Mouse (Mus musculus) testis, adult 2 months (tissue): ENCODE data around the gene Igsf21. TPM values are rescaled to one million over a fixed set of nuclear protein-coding genes. Genes with fewer than 3 reads are reported as not detected.

Source experiments
- H3K27ac ChIP-seq: fragments of 200-500 bp; 2 replicates; pipeline ENCODE4 v1.5.1; 2012; ENCODE audit warnings: low read depth, low read length; ENCODE audit not compliant: control insufficient read depth, insufficient read depth
- H3K27me3 ChIP-seq: fragments of 200-500 bp; 2 replicates; pipeline ENCODE4 v1.6.1; 2012; ENCODE audit warnings: mild to moderate bottlenecking, low read length, moderate library complexity; ENCODE audit not compliant: control insufficient read depth, insufficient read depth
- H3K36me3 ChIP-seq: fragments of 200-500 bp; 2 replicates; pipeline ENCODE4 v1.6.1; 2012; ENCODE audit warnings: mild to moderate bottlenecking, low read length; ENCODE audit not compliant: control insufficient read depth, insufficient read depth
- H3K4me1 ChIP-seq: fragments of 200-500 bp; 2 replicates; pipeline ENCODE4 v1.6.1; 2012; ENCODE audit warnings: low read length; ENCODE audit not compliant: control insufficient read depth, insufficient read depth
- H3K4me3 ChIP-seq: fragments of 200-500 bp; 2 replicates; pipeline ENCODE4 v1.5.1; 2012; ENCODE audit warnings: low read depth, mild to moderate bottlenecking, low read length, moderate library complexity, mixed read lengths; ENCODE audit not compliant: control insufficient read depth
- CTCF ChIP-seq: fragments of 200-500 bp; IDR thresholded peaks from 2 replicates; pipeline ENCODE4 v1.5.1; 2012; ENCODE audit warnings: low read depth, mild to moderate bottlenecking, inconsistent platforms, low read length, moderate library complexity; ENCODE audit not compliant: control insufficient read depth, insufficient read depth, insufficient replicate concordance
- POLR2A ChIP-seq: fragments of 200-500 bp; IDR thresholded peaks from 2 replicates; pipeline ENCODE4 v1.6.1; 2012; ENCODE audit warnings: low read depth, mild to moderate bottlenecking, inconsistent platforms, low read length, moderate library complexity; ENCODE audit not compliant: control insufficient read depth
- polyA plus RNA-seq: library from polyadenylated mRNA; depleted of rRNA; stranded (reverse); fragments of >200 nt; gene quantifications from 2 replicates; pipeline ENCODE4 v1.2.3, GENCODE M21; 2012

Igsf21 gene
- polyA plus RNA-seq, 1 experiment, result 0.41 TPM

GRCm38 (mm10) chr4:140122534-140122933 lies 124.0 kb downstream of the Igsf21 start:
- Histone ChIP-seq H3K27ac (no peak overlapping the region), H3K27me3 (no peaks in the 10 kb centered on the region), H3K36me3 (no peaks in the 10 kb centered on the region), H3K4me3 (no peak overlapping the region), H3K4me1 (no peaks in the 10 kb centered on the region)
- TF ChIP-seq CTCF, result no peak
- no peak for TF ChIP-seq POLR2A

GRCm38 (mm10) chr4:140117275-140117691 lies 129.3 kb downstream of the Igsf21 start:
- Histone ChIP-seq H3K36me3 (no peaks in the 10 kb centered on the region), H3K27ac (no peak overlapping the region), H3K4me3 (no peak overlapping the region), H3K4me1 (no peaks in the 10 kb centered on the region), H3K27me3 (no peaks in the 10 kb centered on the region)
- TF ChIP-seq POLR2A (no peak), CTCF (no peak)

- no peak overlapping the region for H3K4me3 ChIP-seq
- H3K27me3 ChIP-seq, result no peaks in the 10 kb centered on the region
- TF ChIP-seq POLR2A (no peak), CTCF (no peak)
- no peaks in the 10 kb centered on the region for H3K4me1 ChIP-seq
- no peak overlapping the region for H3K27ac ChIP-seq
- H3K36me3 ChIP-seq, result no peaks in the 10 kb centered on the region
Measured at GRCm38 (mm10) chr4:140115756-140116155, 130.8 kb downstream of the Igsf21 start.

GRCm38 (mm10) chr4:140115053-140115452 lies 131.5 kb downstream of the Igsf21 start:
- Histone ChIP-seq H3K27me3 (no peaks in the 10 kb centered on the region), H3K4me1 (no peaks in the 10 kb centered on the region), H3K36me3 (no peaks in the 10 kb centered on the region), H3K4me3 (no peak overlapping the region), H3K27ac (no peak overlapping the region)
- TF ChIP-seq POLR2A (no peak), CTCF (peak; percentile 54; the same call in 1 of the 2 replicates)

- no peaks in the 10 kb centered on the region for H3K36me3 ChIP-seq
- no peak overlapping the region for H3K27ac ChIP-seq
- H3K4me1 ChIP-seq, result peaks cover 2% of the 10 kb centered on the region; the same call in 1 of the 2 replicates
- H3K27me3 ChIP-seq, result no peaks in the 10 kb centered on the region
- TF ChIP-seq POLR2A (no peak), CTCF (no peak)
- H3K4me3 ChIP-seq, result no peak overlapping the region
Measured at GRCm38 (mm10) chr4:140113690-140114475, 132.7 kb downstream of the Igsf21 start.

GRCm38 (mm10) chr4:140109626-140109948 lies 137.0 kb downstream of the Igsf21 start:
- H3K4me1 ChIP-seq, result peaks cover 5% of the 10 kb centered on the region; the same call in 1 of the 2 replicates
- H3K36me3 ChIP-seq, result no peaks in the 10 kb centered on the region
- H3K27me3 ChIP-seq, result no peaks in the 10 kb centered on the region
- H3K27ac ChIP-seq, result no peak overlapping the region
- H3K4me3 ChIP-seq, result no peak overlapping the region
- TF ChIP-seq CTCF (no peak), POLR2A (no peak)

GRCm38 (mm10) chr4:140108871-140109625 lies 137.5 kb downstream of the Igsf21 start:
- peaks cover 5% of the 10 kb centered on the region; the same call in 1 of the 2 replicates for H3K4me1 ChIP-seq
- no peaks in the 10 kb centered on the region for H3K36me3 ChIP-seq
- TF ChIP-seq CTCF (no peak), POLR2A (no peak)
- no peak overlapping the region for H3K27ac ChIP-seq
- H3K4me3 ChIP-seq, result no peak overlapping the region
- H3K27me3 ChIP-seq, result no peaks in the 10 kb centered on the region
